Mouse (Mus musculus): Measurements from ENCODE around the gene Xpr1. TPM values are rescaled to one million over a fixed set of nuclear protein-coding genes. Genes with fewer than 3 reads are reported as not detected.

Gene Xpr1
- polyA plus RNA-seq, 1 experiment, result 6.7 TPM

DNA sequence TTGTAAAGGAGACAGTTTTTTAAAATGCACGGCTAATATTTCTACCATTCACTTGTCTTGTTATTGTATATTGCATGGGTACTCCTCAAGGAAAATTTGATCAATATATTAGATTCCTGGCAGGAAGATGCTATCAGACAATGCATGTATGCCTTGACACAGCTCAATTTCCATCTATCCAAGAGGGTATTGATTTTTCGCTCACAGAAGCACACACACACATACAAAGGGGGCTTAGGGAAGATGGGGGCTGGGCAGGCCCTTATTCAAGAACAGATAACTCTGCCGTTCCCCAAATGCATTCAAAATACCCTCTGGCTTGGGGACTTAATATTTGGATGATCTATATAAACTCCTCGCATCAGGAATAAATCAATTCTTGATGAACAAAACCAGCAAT is 25.9 kb upstream of the Xpr1 start:
- H3K27ac ChIP-seq (ENCODE audit: insufficient read depth, low read depth, low read length), result no peak overlapping the region
- 84% methylated on average over 4 of the region's 4 CpGs for WGBS
- no peaks in the 10 kb centered on the region for H3K36me3 ChIP-seq (ENCODE audit: control insufficient read depth, insufficient read depth, low read length)
- H3K4me1 ChIP-seq (ENCODE audit: control insufficient read depth, insufficient read depth, insufficient read length, low read length), result peaks cover 2% of the 10 kb centered on the region; the same call in 1 of the 2 replicates
- no peaks in the 10 kb centered on the region for H3K27me3 ChIP-seq (ENCODE audit: control insufficient read depth, insufficient read depth, low read length)
- no peak for TF ChIP-seq CTCF (IDR thresholded peaks at IDR 0.05; ENCODE audit: extremely low read depth, insufficient read length, insufficient replicate concordance, low read depth, low read length)
- TF ChIP-seq POLR2A (IDR thresholded peaks at IDR 0.05; ENCODE audit: low read depth, low read length), result no peak
- H3K4me3 ChIP-seq (ENCODE audit: low read depth, low read length), result no peak overlapping the region

- Histone ChIP-seq H3K36me3 (ENCODE audit: control insufficient read depth, insufficient read depth, low read length) (no peaks in the 10 kb centered on the region), H3K27ac (ENCODE audit: insufficient read depth, low read depth, low read length) (no peak overlapping the region), H3K4me3 (ENCODE audit: low read depth, low read length) (no peak overlapping the region), H3K4me1 (ENCODE audit: control insufficient read depth, insufficient read depth, insufficient read length, low read length) (peaks cover 2% of the 10 kb centered on the region; the same call in 1 of the 2 replicates), H3K27me3 (ENCODE audit: control insufficient read depth, insufficient read depth, low read length) (no peaks in the 10 kb centered on the region)
- WGBS, result 73% methylated on average over 13 of the region's 13 CpGs
- TF ChIP-seq CTCF (IDR thresholded peaks at IDR 0.05; ENCODE audit: extremely low read depth, insufficient read length, insufficient replicate concordance, low read depth, low read length), result no peak
Measured at GRCm38 (mm10) chr1:155442521-155443001, 25.3 kb upstream of the Xpr1 start.

- 41% methylated on average over 7 of the region's 7 CpGs for WGBS
- no peak for TF ChIP-seq CTCF (IDR thresholded peaks at IDR 0.05; ENCODE audit: extremely low read depth, insufficient read length, insufficient replicate concordance, low read depth, low read length)
- no peak for TF ChIP-seq POLR2A (IDR thresholded peaks at IDR 0.05; ENCODE audit: low read depth, low read length)
- Histone ChIP-seq H3K27ac (ENCODE audit: insufficient read depth, low read depth, low read length) (no peak overlapping the region), H3K27me3 (ENCODE audit: control insufficient read depth, insufficient read depth, low read length) (no peaks in the 10 kb centered on the region), H3K4me1 (ENCODE audit: control insufficient read depth, insufficient read depth, insufficient read length, low read length) (no peaks in the 10 kb centered on the region; the same call in 1 of the 2 replicates), H3K36me3 (ENCODE audit: control insufficient read depth, insufficient read depth, low read length) (no peaks in the 10 kb centered on the region), H3K4me3 (ENCODE audit: low read depth, low read length) (no peak overlapping the region)
Measured at GRCm38 (mm10) chr1:155439551-155439950, 22.3 kb upstream of the Xpr1 start.

GRCm38 (mm10) chr1:155438525-155438924 is 21.3 kb upstream of the Xpr1 start:
- 0 out of 2 replicates have a peak overlapping the region, but pooled peaks have one; percentile 16 for H3K27ac ChIP-seq (ENCODE audit: insufficient read depth, low read depth, low read length)
- no peak overlapping the region for H3K4me3 ChIP-seq (ENCODE audit: low read depth, low read length)
- TF ChIP-seq CTCF (IDR thresholded peaks at IDR 0.05; ENCODE audit: extremely low read depth, insufficient read length, insufficient replicate concordance, low read depth, low read length) (no peak), POLR2A (IDR thresholded peaks at IDR 0.05; ENCODE audit: low read depth, low read length) (no peak)
- WGBS, result 20% methylated on average over 3 of the region's 3 CpGs
- H3K27me3 ChIP-seq (ENCODE audit: control insufficient read depth, insufficient read depth, low read length), result no peaks in the 10 kb centered on the region
- H3K4me1 ChIP-seq (ENCODE audit: control insufficient read depth, insufficient read depth, insufficient read length, low read length), result no peaks in the 10 kb centered on the region; the same call in 1 of the 2 replicates
- H3K36me3 ChIP-seq (ENCODE audit: control insufficient read depth, insufficient read depth, low read length), result no peaks in the 10 kb centered on the region

GRCm38 (mm10) chr1:155429304-155429703 is 12.1 kb upstream of the Xpr1 start:
- H3K27me3 ChIP-seq (ENCODE audit: control insufficient read depth, insufficient read depth, low read length), result no peaks in the 10 kb centered on the region
- TF ChIP-seq CTCF (IDR thresholded peaks at IDR 0.05; ENCODE audit: extremely low read depth, insufficient read length, insufficient replicate concordance, low read depth, low read length) (no peak), POLR2A (IDR thresholded peaks at IDR 0.05; ENCODE audit: low read depth, low read length) (no peak)
- no peak overlapping the region for H3K27ac ChIP-seq (ENCODE audit: insufficient read depth, low read depth, low read length)
- 0 out of 2 replicates have a peak, but pooled peaks cover 4% of the 10 kb centered on the region for H3K4me1 ChIP-seq (ENCODE audit: control insufficient read depth, insufficient read depth, insufficient read length, low read length)
- WGBS, result 94% methylated on average over 7 of the region's 7 CpGs
- H3K4me3 ChIP-seq (ENCODE audit: low read depth, low read length), result no peak overlapping the region
- no peaks in the 10 kb centered on the region for H3K36me3 ChIP-seq (ENCODE audit: control insufficient read depth, insufficient read depth, low read length)

DNA sequence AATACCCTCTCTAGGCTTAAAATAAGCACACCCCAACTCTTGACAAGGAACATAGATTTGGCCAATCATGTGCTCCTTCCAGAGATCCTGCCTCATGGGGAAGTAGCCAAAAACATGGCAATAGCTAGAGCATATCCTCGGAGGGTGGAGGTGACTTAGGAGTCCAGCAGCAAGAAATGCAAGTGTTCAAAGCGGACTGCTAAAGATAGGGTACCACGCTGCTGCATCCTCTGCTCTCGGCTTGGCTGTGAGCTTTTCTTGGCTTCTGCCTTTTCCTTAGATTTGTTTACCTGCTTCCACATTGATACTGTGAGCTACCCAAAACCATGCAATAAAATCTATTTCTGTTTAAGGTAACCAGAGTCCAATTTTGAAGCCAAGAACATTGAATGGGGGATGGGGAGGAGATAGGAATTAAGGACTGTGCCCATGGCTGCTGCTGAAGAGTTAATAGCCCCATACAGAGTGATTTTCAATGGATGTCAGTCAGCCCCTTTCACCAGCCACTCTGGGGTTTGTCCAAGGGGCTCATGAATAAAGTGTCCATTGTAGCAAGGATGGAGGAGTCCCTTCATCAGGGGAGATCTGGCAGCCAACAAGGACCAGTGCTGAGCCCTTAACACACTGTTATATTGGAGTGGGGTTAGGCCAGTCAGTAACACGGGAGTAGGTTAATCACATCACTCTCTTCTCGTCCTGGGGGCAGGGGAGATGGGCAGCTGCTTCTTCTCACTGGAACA is 10.1 kb upstream of the Xpr1 start:
- no peaks in the 10 kb centered on the region for H3K36me3 ChIP-seq (ENCODE audit: control insufficient read depth, insufficient read depth, low read length)
- H3K4me1 ChIP-seq (ENCODE audit: control insufficient read depth, insufficient read depth, insufficient read length, low read length), result 0 out of 2 replicates have a peak, but pooled peaks cover 4% of the 10 kb centered on the region
- H3K4me3 ChIP-seq (ENCODE audit: low read depth, low read length), result no peak overlapping the region
- no peak for TF ChIP-seq CTCF (IDR thresholded peaks at IDR 0.05; ENCODE audit: extremely low read depth, insufficient read length, insufficient replicate concordance, low read depth, low read length)
- no peak for TF ChIP-seq POLR2A (IDR thresholded peaks at IDR 0.05; ENCODE audit: low read depth, low read length)
- no peak overlapping the region for H3K27ac ChIP-seq (ENCODE audit: insufficient read depth, low read depth, low read length)
- no peaks in the 10 kb centered on the region for H3K27me3 ChIP-seq (ENCODE audit: control insufficient read depth, insufficient read depth, low read length)
- WGBS, result 75% methylated on average over 6 of the region's 6 CpGs

- Histone ChIP-seq H3K36me3 (ENCODE audit: control insufficient read depth, insufficient read depth, low read length) (no peaks in the 10 kb centered on the region), H3K4me3 (ENCODE audit: low read depth, low read length) (no peak overlapping the region), H3K27ac (ENCODE audit: insufficient read depth, low read depth, low read length) (no peak overlapping the region), H3K27me3 (ENCODE audit: control insufficient read depth, insufficient read depth, low read length) (no peaks in the 10 kb centered on the region), H3K4me1 (ENCODE audit: control insufficient read depth, insufficient read depth, insufficient read length, low read length) (peaks cover 8% of the 10 kb centered on the region; the same call in 1 of the 2 replicates)
- TF ChIP-seq CTCF (IDR thresholded peaks at IDR 0.05; ENCODE audit: extremely low read depth, insufficient read length, insufficient replicate concordance, low read depth, low read length), result no peak
- no peak for TF ChIP-seq POLR2A (IDR thresholded peaks at IDR 0.05; ENCODE audit: low read depth, low read length)
- 54% methylated on average over 6 of the region's 6 CpGs for WGBS
Measured at GRCm38 (mm10) chr1:155425743-155426315, 8.6 kb upstream of the Xpr1 start.

Data from small intestine, adult 2 months (tissue).